Mouse (Mus musculus) c-Kit-positive CD71-positive TER-119-negative erythroid progenitor cells, embryonic 14.5 days (primary cell): ENCODE data around the gene Hs3st2.

Experiments used
- DNase-seq: peaks from one replicate; pipeline ENCODE4 v3.0.0-alpha.2; 2013; ENCODE audit warnings: low read depth

Gene Hs3st2

GRCm38 (mm10) chr7:121458075-121458474 is 66.4 kb downstream of the Hs3st2 start:
- no peak for DNase-seq

- DNase-seq, result no peak
Observed at GRCm38 (mm10) chr7:121460626-121461025, 69.0 kb downstream of the Hs3st2 start.

- DNase-seq, result no peak
Observed at GRCm38 (mm10) chr7:121464441-121464840, 72.8 kb downstream of the Hs3st2 start.

- DNase-seq, result no peak
Observed at GRCm38 (mm10) chr7:121465111-121465510, 73.5 kb downstream of the Hs3st2 start.

- DNase-seq, result no peak
Observed at GRCm38 (mm10) chr7:121466331-121466730, 74.7 kb downstream of the Hs3st2 start.

- DNase-seq, result no peak
Observed at GRCm38 (mm10) chr7:121469435-121469834, 77.8 kb downstream of the Hs3st2 start.

GRCm38 (mm10) chr7:121478302-121478701 is 86.6 kb downstream of the Hs3st2 start:
- no peak for DNase-seq

GRCm38 (mm10) chr7:121480106-121480505 is 88.4 kb downstream of the Hs3st2 start:
- no peak for DNase-seq

GRCm38 (mm10) chr7:121484590-121484989 is 92.9 kb downstream of the Hs3st2 start:
- DNase-seq, result no peak

- peak; percentile 0 for DNase-seq
Observed at GRCm38 (mm10) chr7:121485266-121485665, 93.6 kb downstream of the Hs3st2 start.

- DNase-seq, result no peak
Observed at GRCm38 (mm10) chr7:121487291-121487690, 95.6 kb downstream of the Hs3st2 start.

GRCm38 (mm10) chr7:121489401-121489800 is 97.7 kb downstream of the Hs3st2 start:
- DNase-seq, result no peak

- DNase-seq, result no peak
Observed at GRCm38 (mm10) chr7:121491455-121492005, 99.9 kb downstream of the Hs3st2 start.

- no peak for DNase-seq
Observed at GRCm38 (mm10) chr7:121500516-121500915, 108.9 kb downstream of the Hs3st2 start.

- no peak for DNase-seq
Observed at GRCm38 (mm10) chr7:121501666-121502065, 110.0 kb downstream of the Hs3st2 start.

GRCm38 (mm10) chr7:121516727-121517126 is 125.1 kb downstream of the Hs3st2 start:
- no peak for DNase-seq

GRCm38 (mm10) chr7:121517165-121517591 is 125.5 kb downstream of the Hs3st2 start:
- DNase-seq, result no peak

- no peak for DNase-seq
Observed at GRCm38 (mm10) chr7:121522125-121522524, 130.5 kb downstream of the Hs3st2 start.

- DNase-seq, result no peak
Observed at GRCm38 (mm10) chr7:121529023-121529422, 137.4 kb downstream of the Hs3st2 start.

GRCm38 (mm10) chr7:121533639-121534038 is 142.0 kb downstream of the Hs3st2 start:
- DNase-seq, result no peak

- no peak for DNase-seq
Observed at GRCm38 (mm10) chr7:121534386-121534785, 142.7 kb downstream of the Hs3st2 start.

GRCm38 (mm10) chr7:121535987-121536386 is 144.3 kb downstream of the Hs3st2 start:
- no peak for DNase-seq

GRCm38 (mm10) chr7:121539405-121540275 is 148.0 kb downstream of the Hs3st2 start:
- no peak for DNase-seq
